Mouse (Mus musculus) hindbrain, embryonic 15.5 days (tissue): ENCODE data around the gene Snd1. TPM values are rescaled to one million over a fixed set of nuclear protein-coding genes. Genes with fewer than 3 reads are reported as not detected.
"Not testable (repeated sequence)": the region's sequence is repeated elsewhere in the genome, so short reads cannot be mapped to it uniquely, and the experiment has no call there.

Source experiments
- ATAC-seq: fragments of 200-750 bp; cut with Nextera tagmentation; 2 replicates; pipeline ENCODE4 v1.8.0; 2017; ENCODE audit warnings: low read depth, moderate number of reproducible peaks, moderate TSS enrichment; ENCODE audit not compliant: low FRiP score
- H3K27ac ChIP-seq: fragments of 300-500 bp; sonication (generic); replicated peaks from 2 replicates; pipeline ENCODE4 v1.5.1; 2015; ENCODE audit warnings: mild to moderate bottlenecking, inconsistent platforms
- H3K27me3 ChIP-seq: fragments of 300-500 bp; sonication (generic); 2 replicates; pipeline ENCODE4 v1.6.1; 2015; ENCODE audit warnings: control low read depth, inconsistent platforms
- H3K36me3 ChIP-seq: fragments of 300-500 bp; sonication (generic); 2 replicates; pipeline ENCODE4 v1.6.1; 2015; ENCODE audit warnings: control low read depth, inconsistent platforms
- H3K4me1 ChIP-seq: fragments of 300-500 bp; sonication (generic); replicated peaks from 2 replicates; pipeline ENCODE4 v1.6.1; 2015; ENCODE audit warnings: control low read depth, inconsistent platforms
- H3K4me2 ChIP-seq: fragments of 300-500 bp; sonication (generic); 2 replicates; pipeline ENCODE4 v1.6.1; 2015; ENCODE audit warnings: moderate library complexity, mild to moderate bottlenecking, inconsistent platforms
- H3K4me3 ChIP-seq: fragments of 300-500 bp; sonication (generic); 2 replicates; pipeline ENCODE4 v1.5.1; 2015; ENCODE audit warnings: mild to moderate bottlenecking, inconsistent platforms
- H3K9ac ChIP-seq: fragments of 300-500 bp; sonication (generic); 2 replicates; pipeline ENCODE4 v1.6.1; 2015; ENCODE audit warnings: inconsistent platforms
- H3K9me3 ChIP-seq: fragments of 300-500 bp; sonication (generic); 2 replicates; pipeline ENCODE4 v1.6.1; 2016; ENCODE audit warnings: control low read depth, inconsistent platforms
- WGBS: fragments of 180-500 bp; shearing (Covaris S2); methylation state at CpG from one replicate; pipeline ENCODE4 v1.1.7; 2015; 5-methylcytosine and 5-hydroxymethylcytosine counted together
- polyA plus RNA-seq: library from polyadenylated mRNA; unstranded; fragments of >200 nt; fragmentation: Nextera tagmentation; extraction: Ambion mirVana; gene quantifications from 2 replicates; pipeline ENCODE4 v1.2.1, GENCODE M21; 2015

Gene Snd1
- polyA plus RNA-seq, 1 experiment from 2014 or later = 76.4 TPM

GRCm38 (mm10) chr6:28927987-28928386 lies 453.0 kb downstream of the Snd1 start:
- H3K4me3 ChIP-seq, H3K36me3 ChIP-seq, H3K4me2 ChIP-seq, H3K27me3 ChIP-seq, ATAC-seq, H3K27ac ChIP-seq, H3K9me3 ChIP-seq, H3K9ac ChIP-seq: not testable (repeated sequence)
- WGBS = 97% methylated on average over 8 of the region's 24 CpGs
- H3K4me1 ChIP-seq = peaks cover 21% of the 10 kb centered on the region

DNA sequence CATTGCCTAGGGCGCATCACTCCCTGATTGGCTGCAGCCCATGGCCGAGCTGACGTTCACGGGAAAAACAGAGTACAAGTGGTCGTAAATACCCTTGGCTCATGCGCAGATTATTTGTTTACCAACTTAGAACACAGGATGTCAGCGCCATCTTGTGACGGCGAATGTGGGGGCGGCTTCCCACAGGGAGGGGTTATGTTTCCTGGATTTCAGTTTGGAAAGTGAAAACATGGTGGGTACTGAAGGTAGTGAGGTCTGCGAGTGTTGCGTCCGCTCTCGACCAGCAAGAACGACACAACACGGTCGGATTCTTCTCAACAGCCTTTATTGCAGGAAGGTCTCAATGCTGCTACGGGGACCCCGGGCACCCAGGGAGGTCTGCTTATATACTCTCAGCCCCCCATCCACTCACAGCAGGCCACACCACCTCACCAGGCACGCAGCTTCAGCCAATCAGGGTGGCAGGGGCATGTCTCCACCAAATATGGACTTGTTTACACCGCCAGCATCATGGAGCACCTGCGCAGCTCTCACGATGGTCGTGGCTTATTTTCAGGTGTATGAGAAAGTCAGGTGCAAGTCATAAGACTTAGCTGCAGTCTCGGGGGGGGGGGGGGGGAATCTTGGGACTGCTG lies 454.3 kb downstream of the Snd1 start:
- WGBS = 87% methylated on average over 21 of the region's 25 CpGs
- not testable (repeated sequence) for H3K4me3 ChIP-seq, H3K9me3 ChIP-seq, H3K36me3 ChIP-seq, H3K9ac ChIP-seq, H3K27ac ChIP-seq, H3K27me3 ChIP-seq, ATAC-seq
- H3K4me2 ChIP-seq = peak overlapping the region; percentile 28; the same call in 1 of the 2 replicates
- peaks cover 21% of the 10 kb centered on the region for H3K4me1 ChIP-seq

GRCm38 (mm10) chr6:28931234-28931633 lies 456.3 kb downstream of the Snd1 start:
- WGBS = 27% methylated on average over 9 of the region's 9 CpGs
- no peak overlapping the region for H3K27ac ChIP-seq

DNA sequence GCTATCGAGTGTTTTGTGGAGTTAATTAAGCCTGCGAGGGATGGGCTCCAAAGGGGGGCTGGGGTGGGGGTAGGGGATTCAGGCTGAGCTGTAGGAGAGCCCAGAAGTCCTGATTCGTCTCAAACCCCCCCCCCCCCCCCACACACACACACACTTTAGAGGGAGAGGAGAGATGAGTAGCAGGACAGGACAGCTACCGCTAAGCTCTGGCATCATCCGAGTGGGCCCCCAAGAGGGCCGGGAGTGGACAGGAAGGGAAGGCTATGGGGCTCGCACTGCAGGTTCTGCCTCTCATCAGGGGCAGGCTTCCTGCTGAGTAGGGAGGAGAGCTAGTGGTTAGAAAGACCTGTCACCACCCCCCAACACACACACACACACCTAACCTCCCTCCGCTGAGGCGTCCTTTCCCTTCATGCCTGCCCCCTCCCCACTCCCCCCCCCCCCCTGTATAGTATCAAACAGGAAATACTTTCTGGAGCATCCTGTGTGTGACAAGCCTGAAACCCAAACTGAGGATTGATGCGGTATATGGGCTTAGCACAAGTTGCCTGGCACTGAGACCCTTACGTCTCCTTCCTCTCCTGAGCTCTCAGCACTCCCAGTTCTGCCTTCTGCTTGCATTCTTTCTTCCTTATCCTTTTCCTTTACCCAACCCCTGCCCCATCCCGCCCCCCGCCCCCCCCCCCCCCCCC lies 456.8 kb downstream of the Snd1 start:
- H3K4me2 ChIP-seq = peak overlapping the region; percentile 55
- peak overlapping the region; percentile 27 for H3K4me3 ChIP-seq
- H3K9ac ChIP-seq = no peak overlapping the region
- peaks cover 21% of the 10 kb centered on the region for H3K4me1 ChIP-seq
- H3K27ac ChIP-seq = peak overlapping the region; percentile 61
- ATAC-seq = peak; percentile 59; the same call in 1 of the 2 replicates
- no peaks in the 10 kb centered on the region for H3K36me3 ChIP-seq
- no peaks in the 10 kb centered on the region for H3K27me3 ChIP-seq
- no peaks in the 10 kb centered on the region for H3K9me3 ChIP-seq
- 5% methylated on average over 7 of the region's 13 CpGs for WGBS

More at GRCm38 (mm10) chr6:28931234-28931633, 456.3 kb downstream of the Snd1 start:
- peak overlapping the region; percentile 55 for H3K4me2 ChIP-seq
- no peaks in the 10 kb centered on the region for H3K36me3 ChIP-seq
- H3K27me3 ChIP-seq = no peaks in the 10 kb centered on the region
- ATAC-seq = peak; percentile 36; the same call in 1 of the 2 replicates
- peaks cover 21% of the 10 kb centered on the region for H3K4me1 ChIP-seq
- H3K4me3 ChIP-seq = no peak overlapping the region
- no peaks in the 10 kb centered on the region for H3K9me3 ChIP-seq
- H3K9ac ChIP-seq = 0 out of 2 replicates have a peak overlapping the region, but pooled peaks have one; percentile 3

DNA sequence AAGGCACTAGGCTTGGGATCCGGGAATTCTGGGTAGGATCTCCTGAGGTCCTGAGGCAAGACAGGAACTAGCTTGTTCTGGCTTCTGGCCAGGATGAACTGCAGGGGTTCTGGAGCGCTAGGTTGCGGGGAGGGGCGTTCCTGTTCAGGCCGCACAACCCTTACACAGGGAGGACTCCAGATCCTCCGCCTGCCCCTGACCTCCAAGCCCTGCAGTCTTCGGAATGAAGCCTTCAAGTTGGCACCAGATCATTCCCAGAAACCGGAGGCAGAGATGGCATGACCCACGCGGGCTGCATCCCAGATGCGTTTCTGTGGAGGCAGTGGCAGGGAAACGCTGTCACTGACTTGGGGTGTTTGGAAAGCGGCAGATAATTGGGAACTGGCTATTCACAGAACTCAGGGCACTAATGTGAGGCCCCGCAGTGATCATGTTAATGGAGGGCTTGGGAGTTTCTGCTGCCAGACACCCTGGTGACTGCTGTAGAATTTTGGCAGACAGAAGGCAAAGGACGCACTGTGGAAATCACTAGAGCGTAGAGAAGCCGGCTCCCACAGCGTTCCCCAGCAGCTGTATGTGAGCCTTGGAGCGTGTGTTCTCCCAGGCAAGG lies 457.5 kb downstream of the Snd1 start:
- H3K36me3 ChIP-seq = no peaks in the 10 kb centered on the region
- no peaks in the 10 kb centered on the region for H3K9me3 ChIP-seq
- peak; percentile 83 for ATAC-seq
- H3K27ac ChIP-seq = peak overlapping the region; percentile 61
- 4% methylated on average over 19 of the region's 19 CpGs for WGBS
- H3K4me1 ChIP-seq = peaks cover 21% of the 10 kb centered on the region
- peak overlapping the region; percentile 27 for H3K4me3 ChIP-seq
- no peaks in the 10 kb centered on the region for H3K27me3 ChIP-seq
- H3K4me2 ChIP-seq = peak overlapping the region; percentile 55
- 0 out of 2 replicates have a peak overlapping the region, but pooled peaks have one; percentile 4 for H3K9ac ChIP-seq

GRCm38 (mm10) chr6:28935736-28936135 lies 460.8 kb downstream of the Snd1 start:
- Histone ChIP-seq H3K4me1 (peaks cover 21% of the 10 kb centered on the region), H3K9ac (no peak overlapping the region), H3K27me3 (no peaks in the 10 kb centered on the region), H3K27ac (no peak overlapping the region), H3K36me3 (no peaks in the 10 kb centered on the region), H3K4me3 (no peak overlapping the region), H3K9me3 (no peaks in the 10 kb centered on the region), H3K4me2 (no peak overlapping the region)
- 94% methylated on average over 7 of the region's 7 CpGs for WGBS
- ATAC-seq = no peak

DNA sequence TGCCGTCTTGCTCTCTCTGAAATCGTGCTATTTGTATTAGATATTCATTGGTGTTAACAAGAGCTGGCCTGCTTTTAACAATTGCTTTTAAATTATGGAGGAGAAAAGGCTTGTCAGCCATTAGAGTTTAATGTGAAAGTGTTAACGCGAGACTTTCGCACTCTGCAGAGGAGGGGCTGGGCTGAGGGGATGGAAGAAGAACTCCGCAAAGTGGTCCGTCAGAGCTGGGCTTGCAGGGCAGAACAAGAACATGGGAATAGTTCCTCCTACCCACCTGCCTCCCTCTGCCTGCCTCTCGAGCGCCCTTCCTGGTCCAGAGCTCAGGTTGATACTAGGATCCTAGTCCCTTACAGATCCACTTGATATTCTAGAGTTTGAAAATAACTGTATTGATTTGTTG lies 472.3 kb downstream of the Snd1 start:
- H3K36me3 ChIP-seq = no peaks in the 10 kb centered on the region
- H3K27me3 ChIP-seq = no peaks in the 10 kb centered on the region
- WGBS = 65% methylated on average over 9 of the region's 9 CpGs
- no peak overlapping the region for H3K4me3 ChIP-seq
- no peaks in the 10 kb centered on the region for H3K9me3 ChIP-seq
- H3K4me1 ChIP-seq = no peaks in the 10 kb centered on the region
- H3K9ac ChIP-seq = no peak overlapping the region
- H3K27ac ChIP-seq = no peak overlapping the region
- no peak for ATAC-seq
- no peak overlapping the region for H3K4me2 ChIP-seq

DNA sequence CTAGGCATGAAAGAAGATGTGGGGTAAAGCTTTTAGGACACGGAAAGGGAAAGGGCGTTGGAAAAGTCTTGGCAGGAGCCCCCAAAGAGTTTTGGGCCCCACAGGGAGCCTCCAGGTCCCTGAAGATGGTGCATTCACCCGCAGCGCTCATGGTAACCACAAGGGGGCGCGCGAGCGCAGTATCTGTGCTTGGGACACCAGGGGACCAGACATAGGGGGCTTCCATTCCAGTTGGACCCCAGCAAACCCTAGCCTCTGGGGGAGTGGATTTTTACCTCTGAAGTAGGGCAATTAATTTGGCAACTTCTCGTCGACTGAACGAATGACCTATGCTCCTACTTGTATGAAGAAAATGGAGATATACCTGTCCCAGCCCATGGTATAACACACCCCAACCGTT lies 474.3 kb downstream of the Snd1 start:
- 18% methylated on average over 12 of the region's 12 CpGs for WGBS
- no peak for ATAC-seq
- no peak overlapping the region for H3K27ac ChIP-seq

DNA sequence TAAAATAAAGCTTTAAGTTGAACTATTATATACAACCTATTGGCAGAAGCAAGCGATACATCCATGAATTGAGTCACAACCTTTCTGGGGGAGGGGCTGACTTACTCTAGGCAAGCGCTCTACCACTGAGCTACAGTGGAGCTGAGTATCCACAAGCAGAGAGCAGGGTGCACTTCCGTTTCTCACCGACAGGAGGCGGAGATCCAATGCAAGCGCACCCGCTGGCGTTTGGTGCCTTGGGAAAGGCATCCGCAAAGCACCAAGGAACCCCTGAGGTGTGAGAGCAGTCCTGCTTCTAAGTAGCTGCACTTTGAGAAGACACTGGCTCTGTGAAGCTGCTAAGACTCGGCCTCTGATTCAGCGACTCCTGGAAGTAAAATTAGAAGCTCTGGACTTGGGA lies 480.6 kb downstream of the Snd1 start:
- no peak for ATAC-seq
- WGBS = 19% methylated on average over 11 of the region's 11 CpGs

More for the DNA sequence above, 474.3 kb downstream of the Snd1 start:
- Histone ChIP-seq H3K36me3 (no peaks in the 10 kb centered on the region), H3K4me2 (no peak overlapping the region), H3K4me1 (no peaks in the 10 kb centered on the region), H3K9me3 (no peaks in the 10 kb centered on the region), H3K27me3 (no peaks in the 10 kb centered on the region), H3K4me3 (no peak overlapping the region), H3K9ac (no peak overlapping the region)

DNA sequence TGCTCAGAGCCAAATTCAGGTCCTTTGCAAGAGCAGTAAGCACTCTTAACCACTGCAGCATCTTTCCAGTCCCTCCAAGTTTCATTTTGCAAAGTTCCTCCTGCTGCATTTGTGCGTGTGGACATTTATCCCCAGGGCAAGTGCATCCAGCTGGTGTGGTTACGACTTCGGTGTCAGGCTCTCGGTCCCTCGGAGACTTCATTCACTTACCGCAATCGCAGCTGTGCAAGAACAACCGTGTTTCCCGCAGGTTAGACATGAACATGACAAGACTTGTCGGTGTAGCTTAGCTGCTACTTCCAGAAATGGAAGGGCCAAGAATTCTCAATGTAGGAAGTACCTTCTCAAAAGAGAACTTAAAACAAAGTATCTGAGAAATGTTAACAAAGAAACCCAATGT lies 482.5 kb downstream of the Snd1 start:
- Histone ChIP-seq H3K4me1 (0 out of 2 replicates have a peak, but pooled peaks cover 2% of the 10 kb centered on the region), H3K36me3 (no peaks in the 10 kb centered on the region), H3K4me2 (no peak overlapping the region), H3K9me3 (no peaks in the 10 kb centered on the region), H3K27ac (no peak overlapping the region), H3K4me3 (no peak overlapping the region), H3K9ac (no peak overlapping the region), H3K27me3 (no peaks in the 10 kb centered on the region)
- 61% methylated on average over 10 of the region's 10 CpGs for WGBS
- ATAC-seq = no peak

More for the DNA sequence above, 480.6 kb downstream of the Snd1 start:
- H3K4me1 ChIP-seq = 0 out of 2 replicates have a peak, but pooled peaks cover 2% of the 10 kb centered on the region
- H3K9ac ChIP-seq = no peak overlapping the region
- no peak overlapping the region for H3K4me2 ChIP-seq
- no peak overlapping the region for H3K4me3 ChIP-seq
- H3K27me3 ChIP-seq = no peaks in the 10 kb centered on the region
- H3K27ac ChIP-seq = no peak overlapping the region
- no peaks in the 10 kb centered on the region for H3K9me3 ChIP-seq
- no peaks in the 10 kb centered on the region for H3K36me3 ChIP-seq

DNA sequence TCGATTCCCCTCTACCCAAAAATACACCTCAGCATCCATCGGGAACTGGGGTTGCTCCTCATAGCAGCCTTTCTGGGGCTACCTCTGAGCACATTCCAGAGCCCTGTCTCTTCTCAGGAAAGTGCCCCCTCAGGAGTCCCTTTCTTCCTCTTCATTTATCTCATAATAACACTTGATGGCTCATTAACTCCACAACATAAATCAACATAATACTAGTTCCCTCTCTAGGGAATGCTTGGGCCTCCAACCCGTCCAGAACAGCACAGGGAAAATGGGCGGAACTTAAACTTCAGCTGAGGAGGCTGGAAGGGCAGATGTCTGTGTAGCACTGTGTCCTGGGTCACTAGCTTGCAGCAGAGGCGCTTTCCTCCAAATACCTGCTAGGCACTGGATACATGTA lies 488.2 kb downstream of the Snd1 start:
- 0 out of 2 replicates have a peak, but pooled peaks have one; percentile 28 for ATAC-seq
- no peak overlapping the region for H3K27ac ChIP-seq
- H3K27me3 ChIP-seq = no peaks in the 10 kb centered on the region
- no peaks in the 10 kb centered on the region for H3K9me3 ChIP-seq
- WGBS = 49% methylated on average over 5 of the region's 5 CpGs
- no peak overlapping the region for H3K4me3 ChIP-seq
- H3K4me1 ChIP-seq = peaks cover 9% of the 10 kb centered on the region; the same call in 1 of the 2 replicates
- H3K9ac ChIP-seq = no peak overlapping the region
- H3K4me2 ChIP-seq = no peak overlapping the region
- H3K36me3 ChIP-seq = no peaks in the 10 kb centered on the region

DNA sequence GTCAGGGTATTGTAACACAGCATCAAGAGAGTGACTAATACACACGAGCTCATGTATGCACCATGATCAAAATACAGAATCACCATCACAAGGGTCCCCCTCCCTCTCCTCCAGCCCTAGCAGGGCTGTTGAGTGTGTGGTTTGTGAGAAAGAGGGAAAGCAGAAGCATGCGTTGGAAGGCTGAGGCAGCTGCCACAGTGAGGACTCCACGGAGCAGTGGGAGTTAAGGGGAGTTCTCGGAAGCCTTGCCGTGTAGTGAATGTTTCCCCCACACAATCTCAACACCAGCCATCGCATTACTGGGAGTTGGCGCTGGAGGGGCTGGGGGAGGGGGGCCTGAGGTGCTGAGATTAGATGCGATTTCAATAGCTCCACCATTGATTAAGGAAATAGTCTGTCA lies 490.3 kb downstream of the Snd1 start:
- Histone ChIP-seq H3K36me3 (no peaks in the 10 kb centered on the region), H3K9me3 (no peaks in the 10 kb centered on the region), H3K4me3 (no peak overlapping the region), H3K27ac (no peak overlapping the region), H3K4me1 (peaks cover 6% of the 10 kb centered on the region; the same call in 1 of the 2 replicates), H3K4me2 (no peak overlapping the region), H3K9ac (no peak overlapping the region), H3K27me3 (no peaks in the 10 kb centered on the region)
- WGBS = 61% methylated on average over 8 of the region's 8 CpGs
- ATAC-seq = no peak
